Mouse (Mus musculus) frontal cortex, postnatal 10 days (tissue): ENCODE measurements around the gene Gpr158.
A peak's percentile ranks its signal among the peaks of the same experiment; 100 is the strongest.
"Not testable (repeated sequence)": the region's sequence is repeated elsewhere in the genome, so short reads cannot be mapped to it uniquely, and the experiment has no call there.

ENCODE experiments used
- DNase-seq, 2 experiments: peaks; one replicate each; pipeline ENCODE4 v3.0.0; 2022; ENCODE audit warnings: low spot score in 2 of 2, mixed read lengths in 1 of 2

The Gpr158 gene

DNA sequence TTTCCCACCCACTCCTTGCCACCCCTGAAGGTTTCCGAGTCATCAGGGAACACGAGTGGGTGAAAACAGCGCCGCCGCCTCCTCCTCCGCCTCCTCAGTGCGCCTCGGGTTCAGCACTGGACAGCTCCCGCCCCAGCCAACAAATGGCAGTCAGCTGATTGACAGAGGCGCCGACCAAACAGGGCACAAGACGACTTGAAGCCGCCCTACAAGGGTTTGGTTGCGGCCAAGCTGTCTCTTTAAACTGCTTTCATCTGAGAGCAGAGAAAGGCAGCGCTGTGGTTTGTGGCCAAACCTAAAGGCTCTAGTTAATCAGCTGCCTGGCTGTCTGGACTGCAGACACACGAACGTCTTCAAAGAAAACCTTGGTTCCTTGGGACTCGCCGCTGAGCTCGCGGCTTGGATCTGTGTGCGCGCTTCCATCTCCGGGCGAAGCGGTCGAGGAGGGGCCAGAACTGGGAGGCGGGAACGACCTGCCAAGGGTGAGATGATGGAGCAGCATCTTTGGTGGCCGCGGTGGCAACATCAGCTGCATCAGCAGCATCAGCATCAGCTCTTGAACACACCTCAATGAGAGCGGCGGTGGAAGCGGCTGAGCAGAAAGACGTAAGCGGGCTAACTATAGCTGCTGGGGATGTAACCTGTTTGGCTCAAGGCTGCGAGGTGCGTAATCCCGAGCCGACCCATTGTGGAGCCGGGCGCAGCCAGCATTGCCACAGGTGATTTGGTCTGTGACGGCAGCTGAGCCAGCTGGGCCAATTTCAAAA is at the start of gene Gpr158:
TSS of gene Gpr158 (plus strand) at position 198 of the 767 bp plus-strand sequence.
- DNase-seq, result peak; percentile 81 to 86

GRCm38 (mm10) chr2:21343821-21344220 is 23.5 kb upstream of the Gpr158 start:
- DNase-seq, result peak; percentile 16

- DNase-seq, result peak in 1 of 2 experiments; percentile 22
Measured at GRCm38 (mm10) chr2:21368351-21369170, 1.2 kb downstream of the Gpr158 start.

GRCm38 (mm10) chr2:21369171-21369485 is 1.8 kb downstream of the Gpr158 start:
- no peak for DNase-seq

GRCm38 (mm10) chr2:21369556-21369955 is 2.2 kb downstream of the Gpr158 start:
- DNase-seq, result no peak

GRCm38 (mm10) chr2:21379516-21379915 is 12.2 kb downstream of the Gpr158 start:
- DNase-seq, result peak in 1 of 2 experiments; percentile 12

GRCm38 (mm10) chr2:21392727-21393126 is 25.4 kb downstream of the Gpr158 start:
- no peak for DNase-seq

- DNase-seq, result no peak
Measured at GRCm38 (mm10) chr2:21397347-21397746, 30.0 kb downstream of the Gpr158 start.

DNA sequence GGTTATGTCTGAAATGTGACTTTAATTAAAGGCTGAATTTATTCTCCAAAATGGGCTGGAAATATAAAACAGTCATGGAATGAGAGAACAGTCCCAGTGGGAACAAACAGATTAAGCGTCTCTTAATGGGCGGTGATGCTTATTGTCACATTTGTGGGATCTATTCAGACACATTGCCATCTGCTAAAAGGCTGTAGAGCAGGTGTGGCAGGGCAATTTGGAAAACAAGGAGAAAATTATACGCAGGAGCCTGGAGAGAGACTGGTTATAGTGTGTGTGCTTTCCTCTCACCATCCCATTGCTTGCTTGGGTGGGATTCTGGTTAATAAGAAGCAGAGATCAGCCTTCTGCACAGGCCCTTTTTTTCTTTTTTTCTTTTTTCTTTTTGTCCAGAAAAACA is 32.3 kb downstream of the Gpr158 start:
- no peak for DNase-seq

GRCm38 (mm10) chr2:21405617-21406016 is 38.3 kb downstream of the Gpr158 start:
- no peak for DNase-seq

DNA sequence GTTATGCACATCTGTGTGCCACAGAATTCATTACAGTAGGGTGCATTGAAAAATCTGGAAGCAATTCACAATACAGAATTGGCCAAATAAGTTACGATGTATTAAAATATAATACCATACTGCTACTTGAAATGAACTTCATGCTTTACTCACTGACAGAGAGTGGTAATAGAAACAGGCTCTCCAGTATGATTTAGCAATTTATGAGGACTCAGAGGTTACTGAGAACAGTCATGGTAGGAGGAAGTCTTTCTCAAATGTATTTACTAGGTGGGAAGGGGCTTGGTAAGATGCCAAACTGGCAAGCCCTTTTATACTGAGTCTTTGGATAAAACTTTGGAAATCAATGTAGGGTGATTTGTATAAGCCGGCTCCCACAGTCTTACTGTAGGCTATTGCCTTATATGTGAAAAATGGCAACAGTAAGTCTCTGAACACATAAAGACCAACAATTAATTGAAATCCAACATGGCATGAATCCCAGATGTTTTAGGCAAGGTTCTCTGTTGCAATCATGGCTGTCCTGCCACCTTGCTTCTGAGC is 40.2 kb downstream of the Gpr158 start:
- no peak for DNase-seq

- no peak for DNase-seq
Measured at GRCm38 (mm10) chr2:21408821-21409220, 41.5 kb downstream of the Gpr158 start.

- no peak for DNase-seq
Measured at GRCm38 (mm10) chr2:21430288-21430687, 62.9 kb downstream of the Gpr158 start.

- no peak for DNase-seq
Measured at GRCm38 (mm10) chr2:21431182-21431581, 63.8 kb downstream of the Gpr158 start.

- no peak for DNase-seq
Measured at GRCm38 (mm10) chr2:21439626-21440025, 72.3 kb downstream of the Gpr158 start.

DNA sequence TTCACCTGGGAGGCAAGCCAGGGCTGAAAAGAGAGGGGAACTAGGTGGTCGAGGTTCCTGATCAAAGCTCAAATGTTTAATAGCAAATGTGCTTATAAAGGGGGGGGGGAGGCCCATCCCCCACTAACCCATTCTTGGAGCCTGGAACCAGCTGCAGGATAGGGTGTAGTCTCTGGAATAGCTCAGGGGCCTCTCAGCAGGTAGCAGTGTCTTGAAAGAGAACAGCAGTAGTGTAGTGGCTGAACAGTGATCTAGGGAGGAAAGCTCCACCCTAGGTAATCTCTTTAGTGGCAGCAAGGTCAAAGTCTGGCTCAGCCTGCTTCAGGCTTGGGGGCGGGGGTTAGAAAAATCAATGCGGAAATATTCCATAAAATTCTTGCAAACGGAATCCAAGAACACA is 93.3 kb downstream of the Gpr158 start:
- not testable (repeated sequence) for DNase-seq

GRCm38 (mm10) chr2:21474957-21475356 is 107.6 kb downstream of the Gpr158 start:
- no peak for DNase-seq

DNA sequence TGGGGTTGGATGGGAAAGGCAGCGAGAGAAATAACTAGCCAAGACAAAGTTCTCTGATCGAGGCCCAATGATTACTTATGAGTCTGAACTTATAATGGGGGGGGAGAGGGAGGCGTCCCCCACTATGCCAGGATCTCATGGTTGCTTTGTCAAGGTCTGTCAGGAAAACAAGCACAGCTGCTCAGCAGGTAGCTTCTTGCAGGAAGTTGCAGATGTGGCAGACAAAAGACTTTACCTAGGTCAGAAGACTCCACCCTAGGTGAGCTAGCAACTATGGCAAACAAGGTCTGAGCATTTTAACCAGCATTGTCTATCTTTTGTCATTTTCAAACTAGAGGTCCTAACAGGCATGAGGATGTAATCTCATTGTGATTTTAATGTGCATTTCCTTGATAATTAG is 129.5 kb downstream of the Gpr158 start:
- DNase-seq, result no peak

- DNase-seq, result no peak
Measured at GRCm38 (mm10) chr2:21497965-21498364, 130.6 kb downstream of the Gpr158 start.

GRCm38 (mm10) chr2:21499399-21499798 is 132.1 kb downstream of the Gpr158 start:
- DNase-seq, result no peak

- no peak for DNase-seq
Measured at GRCm38 (mm10) chr2:21507449-21507848, 140.1 kb downstream of the Gpr158 start.

DNA sequence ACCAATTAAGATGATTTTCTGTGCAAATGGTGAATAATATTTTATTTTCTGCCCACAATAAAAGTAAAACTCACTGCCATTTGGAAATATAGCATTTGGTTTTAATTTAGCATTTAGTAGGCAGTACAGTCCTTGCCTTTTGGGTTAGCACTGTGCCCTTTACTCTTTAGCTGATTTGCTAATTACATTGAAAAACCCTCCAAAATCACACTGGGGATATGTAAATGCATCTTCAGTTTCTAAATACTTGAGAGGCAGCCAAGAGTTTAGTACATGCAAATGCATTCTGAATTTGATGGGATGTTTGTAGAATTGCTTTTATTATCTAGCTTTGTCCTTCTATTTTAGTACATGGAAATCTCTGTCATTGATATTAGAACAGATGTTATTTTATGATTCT is 163.4 kb downstream of the Gpr158 start:
- no peak for DNase-seq

GRCm38 (mm10) chr2:21619180-21619579 is 251.8 kb downstream of the Gpr158 start:
- DNase-seq, result no peak
